Mouse (Mus musculus) midbrain, embryonic 14.5 days (tissue): ENCODE data around the gene Il1f8. TPM values are rescaled to one million over a fixed set of nuclear protein-coding genes. Genes with fewer than 3 reads are reported as not detected.
"Not testable (repeated sequence)": the region's sequence is repeated elsewhere in the genome, so short reads cannot be mapped to it uniquely, and the experiment has no call there.

Source experiments
- ATAC-seq: fragments of 200-750 bp; cut with Nextera tagmentation; 2 replicates; pipeline ENCODE4 v1.8.0; 2017; ENCODE audit warnings: moderate number of reproducible peaks, moderate library complexity; ENCODE audit not compliant: low FRiP score, low TSS enrichment
- DNase-seq: peaks from one replicate; pipeline ENCODE4 v3.0.0-alpha.2; 2015
- H3K27ac ChIP-seq: fragments of 300-500 bp; sonication (generic); replicated peaks from 2 replicates; pipeline ENCODE4 v1.5.1; 2014; ENCODE audit warnings: mild to moderate bottlenecking, low read depth, low read length, moderate library complexity
- H3K27me3 ChIP-seq: fragments of 300-500 bp; sonication (generic); 2 replicates; pipeline ENCODE4 v1.6.1; 2014; ENCODE audit warnings: low read length, control low read depth, mixed read lengths; ENCODE audit not compliant: control insufficient read depth, insufficient read depth
- H3K36me3 ChIP-seq: fragments of 300-500 bp; sonication (generic); 2 replicates; pipeline ENCODE4 v1.6.1; 2014; ENCODE audit warnings: low read length, control low read depth; ENCODE audit not compliant: control insufficient read depth, insufficient read depth
- H3K4me1 ChIP-seq: fragments of 300-500 bp; sonication (generic); 2 replicates; pipeline ENCODE4 v1.6.1; 2014; ENCODE audit warnings: mild to moderate bottlenecking, antibody characterized with exemption, low read length, control low read depth; ENCODE audit not compliant: control insufficient read depth, insufficient read depth
- H3K4me2 ChIP-seq: fragments of 300-500 bp; sonication (generic); 2 replicates; pipeline ENCODE4 v1.6.1; 2014; ENCODE audit warnings: mild to moderate bottlenecking, low read length, moderate library complexity
- H3K4me3 ChIP-seq: fragments of 300-500 bp; sonication (generic); replicated peaks from 2 replicates; pipeline ENCODE4 v1.5.1; 2014; ENCODE audit warnings: low read depth, low read length
- H3K9ac ChIP-seq: fragments of 300-500 bp; sonication (generic); replicated peaks from 2 replicates; pipeline ENCODE4 v1.6.1; 2014; ENCODE audit warnings: mild to moderate bottlenecking, low read length, moderate library complexity
- H3K9me3 ChIP-seq: fragments of 300-500 bp; sonication (generic); 2 replicates; pipeline ENCODE4 v1.6.1; 2016; ENCODE audit warnings: low read length, control low read depth, mixed read lengths; ENCODE audit not compliant: control insufficient read depth
- WGBS: fragments of 180-500 bp; shearing (Covaris S2); extraction: QIAGEN DNeasy Blood & Tissue Kit; methylation state at CpG from one replicate; pipeline ENCODE4 v1.1.7; 2014; 5-methylcytosine and 5-hydroxymethylcytosine counted together
- polyA plus RNA-seq: library from polyadenylated mRNA; unstranded; fragments of >200 nt; fragmentation: Nextera tagmentation; extraction: Ambion mirVana; gene quantifications from 2 replicates; pipeline ENCODE4 v1.2.1, GENCODE M21; 2014

Il1f8 gene
- not detected in 2 replicates for polyA plus RNA-seq

- Histone ChIP-seq H3K9ac (no peak within 1 kb of the TSS), H3K4me2 (no peak within 1 kb of the TSS), H3K27me3 (no peaks in the 10 kb centered on the region), H3K4me3 (no peak within 1 kb of the TSS), H3K9me3 (no peaks in the 10 kb centered on the region), H3K27ac (no peak within 1 kb of the TSS), H3K36me3 (no peaks in the 10 kb centered on the region), H3K4me1 (no peaks in the 10 kb centered on the region)
- 85% methylated on average over 2 of the region's 2 CpGs for WGBS
- ATAC-seq = no peak
- DNase-seq = no peak
Observed at GRCm38 (mm10) chr2:24152861-24153260, at the start of gene Il1f8. TSS of gene Il1f8 (plus strand) at chr2:24153161.

DNA sequence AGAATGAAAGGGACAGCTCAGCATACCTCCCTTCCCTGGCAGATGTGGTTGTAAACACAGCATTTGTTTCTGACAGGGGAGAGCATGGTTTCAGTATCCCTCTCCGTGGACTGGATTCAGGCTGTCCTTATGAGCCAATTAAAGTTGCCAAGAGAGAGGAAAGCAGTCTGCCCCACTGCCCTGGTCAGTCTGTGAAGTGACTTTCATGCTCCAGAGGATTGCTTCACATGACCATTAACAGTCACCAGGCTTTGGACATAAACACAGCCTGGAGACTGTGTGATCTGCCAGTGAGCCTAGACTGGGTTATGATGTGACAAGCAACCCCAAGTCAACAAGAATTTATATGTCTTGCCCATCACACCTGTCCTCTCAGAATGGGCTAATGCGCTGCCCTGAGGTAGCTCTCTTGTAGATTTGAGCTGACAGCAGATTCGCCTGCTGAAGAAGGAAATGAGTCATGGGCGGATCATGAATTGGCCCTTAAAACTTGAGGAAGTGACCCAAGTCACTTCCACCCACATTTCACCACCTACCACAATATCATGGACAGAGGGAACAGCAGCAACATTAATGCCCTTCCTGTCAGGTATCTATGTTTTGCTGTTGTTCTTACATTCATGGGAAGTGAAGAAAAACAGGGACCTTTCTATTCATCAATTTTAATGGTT lies 49.2 kb upstream of the Il1f8 start:
- Histone ChIP-seq H3K4me1 (no peaks in the 10 kb centered on the region), H3K4me3 (no peak overlapping the region), H3K9me3 (no peaks in the 10 kb centered on the region), H3K27ac (no peak overlapping the region), H3K36me3 (no peaks in the 10 kb centered on the region), H3K9ac (no peak overlapping the region), H3K4me2 (no peak overlapping the region), H3K27me3 (no peaks in the 10 kb centered on the region)
- DNase-seq (no peak), ATAC-seq (no peak)
- 90% methylated on average over 4 of the region's 4 CpGs for WGBS

DNA sequence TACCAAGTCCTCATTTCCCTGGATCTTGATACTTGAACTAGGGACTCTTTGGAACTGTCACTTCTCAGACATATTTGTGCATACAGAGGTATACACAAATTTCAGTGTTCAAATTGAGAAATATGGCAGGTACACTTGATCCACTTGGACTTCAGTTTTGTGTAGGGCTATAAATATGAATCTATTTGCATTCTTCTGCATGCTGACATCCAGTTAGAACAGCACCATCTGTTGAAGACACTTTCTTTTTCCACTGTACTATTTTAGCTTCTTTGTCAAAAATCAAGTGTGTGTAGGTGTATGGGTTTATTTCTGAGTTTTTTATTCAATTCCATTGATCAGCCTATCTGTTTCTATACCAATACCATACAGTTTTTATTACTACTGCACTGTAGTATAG lies 43.9 kb upstream of the Il1f8 start:
- Histone ChIP-seq H3K27me3 (no peaks in the 10 kb centered on the region), H3K36me3 (no peaks in the 10 kb centered on the region), H3K9ac (no peak overlapping the region), H3K4me1 (no peaks in the 10 kb centered on the region), H3K4me3 (no peak overlapping the region), H3K9me3 (no peaks in the 10 kb centered on the region), H3K27ac (no peak overlapping the region), H3K4me2 (no peak overlapping the region)
- no peak for DNase-seq
- no peak for ATAC-seq

- 85% methylated on average over 1 of the region's 1 CpGs for WGBS
- no peak overlapping the region for H3K27ac ChIP-seq
- DNase-seq = no peak
- H3K27me3 ChIP-seq = no peaks in the 10 kb centered on the region
- no peaks in the 10 kb centered on the region; the same call in 1 of the 2 replicates for H3K9me3 ChIP-seq
- no peak overlapping the region for H3K9ac ChIP-seq
- H3K36me3 ChIP-seq = no peaks in the 10 kb centered on the region
- H3K4me2 ChIP-seq = no peak overlapping the region
- no peak for ATAC-seq
- no peaks in the 10 kb centered on the region for H3K4me1 ChIP-seq
- no peak overlapping the region for H3K4me3 ChIP-seq
Observed at GRCm38 (mm10) chr2:24134373-24134772, 18.6 kb upstream of the Il1f8 start.

DNA sequence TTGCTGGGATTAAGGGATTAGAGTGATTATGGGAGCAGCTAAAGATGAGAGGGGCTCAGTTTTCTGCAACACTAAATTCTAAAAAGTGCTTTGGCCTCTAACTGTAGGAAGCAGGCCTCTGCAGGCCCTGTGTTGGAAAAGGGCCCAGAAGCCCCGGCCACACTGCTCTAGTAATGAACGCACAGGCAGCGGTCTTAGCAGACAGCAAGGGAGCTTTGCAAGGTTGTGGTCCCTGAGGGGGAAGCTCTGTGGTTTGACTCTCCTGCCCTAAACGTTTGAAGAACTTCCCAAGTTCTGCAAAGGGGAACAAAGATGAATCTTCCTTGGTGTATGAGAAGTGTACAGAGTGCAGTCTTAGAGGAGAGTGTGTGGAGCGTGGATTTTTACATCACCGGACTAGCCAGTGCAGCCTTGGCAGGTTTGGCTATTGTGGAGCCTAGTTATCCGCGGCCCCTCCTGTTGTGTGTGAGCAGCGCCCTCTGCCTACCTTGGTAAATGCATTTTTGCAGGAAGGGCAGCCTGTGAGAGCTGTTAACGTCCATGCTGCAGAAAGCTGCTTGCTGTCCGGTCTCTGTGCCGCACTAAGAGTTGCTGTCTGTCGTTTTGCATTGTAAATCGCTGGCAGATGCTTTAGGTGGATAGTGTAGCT lies 28.8 kb downstream of the Il1f8 start:
- H3K36me3 ChIP-seq, H3K27ac ChIP-seq, H3K9ac ChIP-seq, H3K4me3 ChIP-seq, H3K4me1 ChIP-seq, H3K27me3 ChIP-seq, H3K9me3 ChIP-seq: not testable (repeated sequence)
- ATAC-seq (peak; percentile 69), DNase-seq (peak; percentile 81)
- peak overlapping the region; percentile 45 for H3K4me2 ChIP-seq
- WGBS = 15% methylated on average over 14 of the region's 14 CpGs

DNA sequence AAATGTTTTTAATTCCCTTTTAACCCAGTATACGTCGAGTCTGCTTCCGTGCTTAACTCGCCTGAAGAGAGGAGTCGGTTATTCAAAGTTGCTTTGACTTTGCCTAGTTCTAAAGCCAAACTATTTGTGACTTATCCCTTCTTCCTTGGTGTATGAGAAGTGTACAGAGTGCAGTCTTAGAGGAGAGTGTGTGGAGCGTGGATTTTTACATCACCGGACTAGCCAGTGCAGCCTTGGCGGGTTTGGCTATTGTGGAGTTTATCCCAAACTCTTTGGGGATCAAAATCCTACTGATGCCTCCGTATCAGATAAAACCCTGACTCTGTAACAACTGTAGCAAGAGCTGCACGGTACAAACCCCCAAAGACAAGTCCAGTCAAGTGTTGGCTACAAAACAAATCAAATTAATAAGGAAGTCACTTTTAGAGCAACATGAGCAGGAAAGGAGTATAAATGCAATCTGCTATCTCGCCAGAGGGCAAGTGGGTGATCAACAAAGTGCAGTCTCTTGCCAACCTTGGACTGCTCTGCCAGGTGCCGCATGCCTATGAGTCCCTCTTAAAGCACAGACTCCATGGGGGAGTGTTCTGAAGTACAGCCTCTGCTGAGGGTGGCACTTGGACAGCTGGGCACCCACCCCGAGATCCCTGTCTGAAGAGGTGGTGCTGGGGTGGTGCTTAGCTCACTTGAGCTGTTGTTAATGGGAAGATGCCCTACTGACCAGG lies 29.6 kb downstream of the Il1f8 start:
- H3K9me3 ChIP-seq, H3K4me1 ChIP-seq, H3K27ac ChIP-seq, H3K36me3 ChIP-seq, H3K27me3 ChIP-seq, DNase-seq, H3K9ac ChIP-seq, ATAC-seq, H3K4me3 ChIP-seq: not testable (repeated sequence)
- H3K4me2 ChIP-seq = peak overlapping the region; percentile 45
- WGBS = 63% methylated on average over 13 of the region's 13 CpGs

DNA sequence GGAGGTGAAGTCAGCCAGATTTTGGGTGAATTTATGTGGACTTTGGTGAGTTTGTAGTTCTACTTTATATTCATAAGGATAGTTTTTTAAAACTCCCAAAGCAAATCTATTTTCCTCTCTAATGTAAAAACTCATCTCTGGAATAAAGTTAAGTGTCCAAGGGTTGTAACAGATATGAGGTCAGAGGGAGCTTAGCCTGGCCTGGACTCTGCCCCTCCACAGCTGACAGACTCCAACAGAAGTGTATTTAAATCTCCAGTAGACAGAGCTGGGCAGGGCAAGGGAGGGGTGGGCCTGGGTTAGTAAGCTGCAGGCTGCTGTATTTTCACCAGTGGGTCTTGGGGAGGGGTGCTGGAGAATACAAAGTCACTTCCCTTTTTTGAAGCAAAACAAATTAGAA lies 31.1 kb downstream of the Il1f8 start:
- not testable (repeated sequence) for H3K27ac ChIP-seq, H3K4me1 ChIP-seq, H3K27me3 ChIP-seq, H3K9me3 ChIP-seq, H3K4me3 ChIP-seq, H3K9ac ChIP-seq, H3K36me3 ChIP-seq, ATAC-seq, H3K4me2 ChIP-seq, DNase-seq

DNA sequence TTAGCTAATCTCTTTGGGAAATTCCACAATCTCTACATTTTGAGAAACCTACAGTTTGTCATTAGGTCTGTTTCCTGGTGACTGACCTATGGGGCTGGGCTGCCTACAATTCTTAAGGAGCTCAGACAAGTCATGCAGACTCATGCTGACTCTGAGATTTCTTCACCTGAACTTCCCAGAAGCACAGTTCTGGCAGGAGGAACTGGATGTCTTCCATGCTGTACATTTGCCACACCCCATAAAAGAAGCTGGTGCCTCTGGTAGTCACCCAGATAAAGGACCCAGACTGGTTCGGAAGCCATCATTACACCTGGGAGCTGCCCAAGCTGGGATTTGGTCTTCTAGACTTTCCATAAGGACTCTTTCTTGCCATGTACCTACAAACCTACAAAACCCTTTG lies 33.2 kb downstream of the Il1f8 start, which contains the start of gene Il1f9:
Gene Il1f9, plus strand, starts transcription at position 301 of the 400 bp plus-strand sequence.
- H3K4me3 ChIP-seq = no peak within 1 kb of the TSS
- no peak within 1 kb of the TSS for H3K4me2 ChIP-seq
- no peaks in the 10 kb centered on the region for H3K4me1 ChIP-seq
- no peak for ATAC-seq
- no peaks in the 10 kb centered on the region for H3K9me3 ChIP-seq
- H3K36me3 ChIP-seq = no peaks in the 10 kb centered on the region
- no peak for DNase-seq
- no peak within 1 kb of the TSS for H3K27ac ChIP-seq
- no peaks in the 10 kb centered on the region for H3K27me3 ChIP-seq
- no peak within 1 kb of the TSS for H3K9ac ChIP-seq
- 96% methylated on average over 1 of the region's 1 CpGs for WGBS
